Comparison of ENCODE assay signal across 1 mouse cellular context in genomic region chr9:21097793-21098192, GRCm38 (mm10).
TF ChIP-seq lines count a peak whose summit lies in the region.

No protein-coding gene starts in this region.

TF ChIP-seq in CH12.LX, 34 proteins besides CTCF, POLR2A, EP300 and RAD21 (continued from another document):
- 0 out of 2 replicates have a peak, but pooled peaks have one; percentile 47 for TF ChIP-seq MYC (IDR thresholded peaks at IDR 0.05; ENCODE audit: low read depth, low read length)
- TF ChIP-seq E2F4 (IDR thresholded peaks at IDR 0.05; ENCODE audit: insufficient replicate concordance, low read depth, low read length), result no peak
- peak; percentile 80 for TF ChIP-seq MAFK (IDR thresholded peaks at IDR 0.05; ENCODE audit: insufficient replicate concordance, low read length)
- no peak; the same call in 1 of the 2 replicates for TF ChIP-seq JUN (IDR thresholded peaks at IDR 0.05; ENCODE audit: insufficient read depth, low read depth, low read length)
- 0 out of 2 replicates have a peak, but pooled peaks have one; percentile 11 for TF ChIP-seq TCF12 (IDR thresholded peaks at IDR 0.05; ENCODE audit: low read depth, low read length)
- TF ChIP-seq MAZ (IDR thresholded peaks at IDR 0.05; ENCODE audit: low read depth, low read length), result 0 out of 2 replicates have a peak, but pooled peaks have one; percentile 39
- 0 out of 2 replicates have a peak, but pooled peaks have one; percentile 17 for TF ChIP-seq TBP (conservative IDR thresholded peaks at IDR 0.05; ENCODE audit: low read depth, low read length)
- peak; percentile 49; the same call in 1 of the 2 replicates for TF ChIP-seq ETS1 (conservative IDR thresholded peaks at IDR 0.05; ENCODE audit: low read depth, low read length)
- TF ChIP-seq MAX (IDR thresholded peaks at IDR 0.05; ENCODE audit: low read length), result 0 out of 2 replicates have a peak, but pooled peaks have one; percentile 36
- TF ChIP-seq SIN3A (IDR thresholded peaks at IDR 0.05; ENCODE audit: low read length), result peak; percentile 63; the same call in 1 of the 2 replicates
- 0 out of 2 replicates have a peak, but pooled peaks have one; percentile 16 for TF ChIP-seq RCOR1 (conservative IDR thresholded peaks at IDR 0.05; ENCODE audit: low read depth, low read length)
- TF ChIP-seq GABPA (IDR thresholded peaks at IDR 0.05; ENCODE audit: insufficient replicate concordance, low read depth, low read length), result no peak
